Mouse (Mus musculus): ENCODE measurements around the gene 9930021J03Rik.

Gene 9930021J03Rik

DNA sequence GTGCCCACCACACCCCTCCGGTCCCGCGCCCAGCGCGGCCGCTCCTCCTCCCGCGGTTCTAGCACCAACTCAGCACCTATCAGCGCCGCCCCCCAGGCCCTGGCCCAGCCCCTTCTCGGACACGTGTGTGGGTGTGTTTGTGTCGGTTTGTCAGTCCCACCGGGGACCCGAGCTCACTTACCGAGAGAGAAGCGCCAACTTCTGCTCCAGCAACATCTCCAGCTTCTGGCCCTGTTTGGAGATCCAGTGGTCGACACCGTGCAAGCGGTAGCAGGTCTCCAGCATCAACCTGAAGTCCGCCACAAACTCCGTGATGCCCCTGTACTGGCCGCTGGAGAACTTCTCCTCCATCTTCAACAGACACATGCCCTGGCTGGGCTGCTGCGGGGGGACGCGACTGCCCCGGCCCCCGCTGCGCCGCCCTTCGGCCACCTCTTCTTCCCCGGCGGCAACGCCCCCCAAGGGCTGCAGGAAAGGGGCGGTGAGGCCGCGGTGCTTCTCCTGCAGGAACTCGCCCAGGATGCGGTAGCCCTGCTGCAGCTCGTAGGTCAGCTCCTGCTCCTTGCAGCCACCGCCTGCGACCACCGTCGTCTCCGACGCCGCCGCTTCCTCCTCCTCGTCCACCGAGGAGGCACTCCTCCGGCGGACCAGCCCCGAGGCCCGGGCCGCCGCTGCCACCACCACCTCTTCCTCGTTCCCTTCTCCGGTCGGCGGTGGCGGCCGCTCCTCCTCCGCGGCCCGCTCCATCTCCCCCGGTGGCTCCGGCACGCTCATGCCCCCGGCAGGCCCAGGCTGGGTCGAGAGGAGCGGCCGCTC, 480 bp downstream of the 9930021J03Rik start:
- peak; percentile 86 for DNase-seq (ENCODE audit: low read depth)

GRCm38 (mm10) chr19:29803946-29804345, 1.8 kb downstream of the 9930021J03Rik start:
- peak; percentile 36 for DNase-seq (ENCODE audit: low read depth)

DNA sequence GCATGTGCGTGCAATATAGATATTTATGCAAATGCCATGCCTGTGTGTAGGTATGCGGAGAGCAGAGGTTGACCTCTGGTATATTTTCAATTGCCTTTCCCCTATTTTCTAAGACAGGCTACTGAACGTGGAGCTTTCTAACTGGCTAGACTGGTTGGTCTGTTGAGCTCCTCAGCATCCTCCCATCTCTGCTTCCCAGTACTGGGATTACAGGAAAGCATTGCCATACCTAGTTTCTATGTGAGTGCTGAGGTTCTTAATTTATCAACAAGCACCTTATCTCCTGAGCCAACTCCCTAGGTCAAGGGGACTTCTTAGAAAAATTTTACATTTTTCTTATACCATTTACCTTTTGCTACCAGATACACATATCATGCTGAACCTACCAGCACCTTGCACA, 8.4 kb downstream of the 9930021J03Rik start:
- no peak for DNase-seq (ENCODE audit: low read depth)

DNA sequence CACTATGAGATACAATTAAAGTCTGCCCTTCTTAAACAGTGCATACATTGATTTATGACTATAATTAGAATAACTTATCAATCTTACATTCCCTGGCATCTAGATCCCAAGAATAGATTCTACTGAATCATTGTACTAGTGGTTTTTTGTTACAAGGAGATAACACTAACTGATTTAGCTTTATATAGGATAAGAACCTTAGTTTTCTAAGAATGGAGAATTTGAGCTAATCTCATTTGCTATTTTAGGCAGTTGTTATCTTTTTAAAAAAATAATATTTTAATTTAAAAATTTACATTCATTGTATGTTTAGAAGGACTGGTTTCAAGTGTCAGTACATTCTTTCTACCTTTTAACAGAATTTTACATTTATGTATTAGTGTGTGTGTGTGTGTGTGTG, 17.8 kb downstream of the 9930021J03Rik start:
- DNase-seq (ENCODE audit: low read depth) = no peak

GRCm38 (mm10) chr19:29782914-29783313, 22.9 kb downstream of the 9930021J03Rik start:
- no peak for DNase-seq (ENCODE audit: low read depth)

GRCm38 (mm10) chr19:29753939-29754338, 51.9 kb downstream of the 9930021J03Rik start:
- DNase-seq (ENCODE audit: low read depth) = no peak

DNA sequence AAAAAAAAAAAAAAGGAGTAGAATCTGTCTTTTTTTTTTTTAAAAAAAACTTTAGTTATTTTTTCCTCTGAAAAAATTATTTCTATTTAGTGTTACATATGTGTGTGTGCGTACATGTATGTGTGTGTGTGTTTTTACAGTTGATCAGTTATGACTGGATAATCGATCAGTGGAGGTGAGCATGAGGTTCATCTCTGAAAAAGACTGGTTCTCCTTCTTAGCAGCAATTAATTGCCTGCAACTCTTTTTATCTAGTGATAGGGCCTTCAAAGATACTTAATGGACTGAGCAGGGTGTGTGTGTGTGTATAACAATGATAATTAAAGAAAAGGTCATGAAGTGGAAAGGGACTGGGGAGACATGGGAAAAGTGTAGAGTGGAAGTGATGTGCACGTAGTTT, 54.8 kb downstream of the 9930021J03Rik start:
- DNase-seq (ENCODE audit: low read depth) = no peak

- no peak for DNase-seq (ENCODE audit: low read depth)
Measured at GRCm38 (mm10) chr19:29743531-29743930, 62.3 kb downstream of the 9930021J03Rik start.

DNA sequence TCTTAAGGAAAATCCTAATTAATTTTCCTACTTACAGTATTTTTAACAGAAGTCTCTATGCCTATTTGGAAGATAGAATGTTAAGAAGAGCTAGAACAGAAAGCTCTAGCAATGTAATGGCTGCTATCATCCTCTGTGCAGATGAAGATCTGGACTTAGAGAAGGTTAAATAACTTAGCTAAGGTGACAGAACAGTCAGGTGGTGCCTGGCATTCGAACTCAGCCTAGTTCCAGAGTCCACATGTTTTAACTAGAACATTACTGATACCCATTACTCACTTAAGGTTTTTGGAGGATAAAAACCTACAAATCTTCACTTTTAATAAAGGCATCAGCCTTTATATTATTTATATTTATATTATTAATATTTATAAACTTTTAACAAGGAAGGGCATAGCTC, 65.1 kb downstream of the 9930021J03Rik start:
- DNase-seq (ENCODE audit: low read depth) = no peak

DNA sequence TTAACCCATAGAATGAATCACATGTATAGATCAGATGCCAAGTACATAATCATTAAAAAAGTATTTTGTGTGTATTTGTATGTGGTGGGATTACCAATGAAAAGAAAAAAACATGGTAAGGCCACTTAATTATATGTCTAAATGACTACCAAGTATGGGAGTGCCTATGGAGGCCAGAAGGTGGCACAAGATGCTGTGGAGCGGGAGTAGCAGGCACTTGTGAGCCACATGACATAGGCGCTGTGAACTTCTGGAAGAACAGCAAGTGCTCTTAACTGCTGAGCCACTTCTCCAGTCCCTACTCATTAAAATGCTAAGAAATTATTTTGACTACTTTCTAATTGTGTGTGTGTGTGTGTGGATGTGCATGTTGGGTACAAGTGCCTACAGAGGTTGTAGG, 66.2 kb downstream of the 9930021J03Rik start:
- peak; percentile 58 for DNase-seq (ENCODE audit: low read depth)

- no peak for DNase-seq (ENCODE audit: low read depth)
Measured at GRCm38 (mm10) chr19:29735421-29735820, 70.4 kb downstream of the 9930021J03Rik start.

- DNase-seq (ENCODE audit: low read depth) = no peak
Measured at GRCm38 (mm10) chr19:29718476-29718875, 87.3 kb downstream of the 9930021J03Rik start.

- DNase-seq (ENCODE audit: low read depth) = no peak
Measured at GRCm38 (mm10) chr19:29717854-29718253, 87.9 kb downstream of the 9930021J03Rik start.

DNA sequence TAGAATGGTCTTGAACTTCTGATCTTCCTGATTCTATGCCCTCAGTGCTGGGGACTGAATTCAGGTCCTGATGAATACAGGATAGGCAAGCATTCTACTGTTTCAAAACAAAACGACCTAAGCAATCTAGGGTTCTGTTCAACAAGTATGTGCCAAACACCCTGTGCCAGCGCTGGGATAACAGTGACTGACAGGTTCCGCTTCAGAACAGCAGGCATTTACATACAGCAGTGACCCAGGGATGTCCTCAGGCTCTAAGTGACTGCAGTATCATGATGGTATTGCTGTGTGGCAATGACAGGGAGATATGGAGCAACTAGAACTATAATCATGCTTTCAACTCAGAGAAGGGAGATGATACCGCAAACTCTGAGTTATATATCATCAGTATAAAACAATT, 92.3 kb downstream of the 9930021J03Rik start:
- DNase-seq (ENCODE audit: low read depth) = no peak

DNA sequence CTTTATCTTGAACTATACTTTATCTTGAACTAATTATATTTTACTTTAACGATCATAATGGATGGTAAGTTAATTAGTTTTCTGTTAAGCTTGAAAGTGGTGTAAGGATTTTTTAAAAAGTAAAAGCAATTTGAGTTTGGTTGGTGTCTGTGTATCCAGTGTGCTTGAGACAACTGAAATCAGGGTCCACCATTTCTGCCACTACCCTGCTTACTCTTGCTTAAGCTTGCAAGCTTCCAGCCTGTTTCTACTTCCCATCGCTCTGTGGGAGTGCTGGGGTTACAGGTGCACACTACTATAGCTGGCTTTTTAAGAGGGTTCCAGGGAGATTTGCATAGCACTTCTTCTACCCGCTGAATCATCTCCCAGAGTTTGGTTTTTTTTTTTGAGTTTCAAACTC, 96.3 kb downstream of the 9930021J03Rik start:
- no peak for DNase-seq (ENCODE audit: low read depth)

DNA sequence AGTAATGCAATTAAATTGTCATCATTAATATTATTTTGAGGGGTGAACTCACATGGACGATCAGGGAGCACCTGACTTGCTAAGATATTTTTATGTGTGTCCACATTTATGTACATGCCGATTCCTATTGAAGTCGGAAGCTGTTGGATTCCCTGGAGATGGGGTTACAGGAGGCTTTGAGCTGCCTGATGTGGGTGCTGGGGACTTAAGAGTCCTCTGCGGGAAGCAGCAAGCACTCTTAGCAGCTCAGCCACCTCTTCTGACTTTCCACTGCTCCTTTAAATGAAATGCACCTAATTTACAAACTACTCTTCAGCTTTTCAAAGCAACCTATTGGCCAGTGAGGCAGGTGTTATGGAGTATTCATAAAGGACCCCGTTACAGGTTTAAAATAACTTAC, 97.3 kb downstream of the 9930021J03Rik start:
- DNase-seq (ENCODE audit: low read depth) = no peak

- peak; percentile 45 for DNase-seq (ENCODE audit: low read depth)
Measured at GRCm38 (mm10) chr19:29708003-29708402, 97.8 kb downstream of the 9930021J03Rik start.

- DNase-seq (ENCODE audit: low read depth) = no peak
Measured at GRCm38 (mm10) chr19:29707314-29707898, 98.4 kb downstream of the 9930021J03Rik start.

DNA sequence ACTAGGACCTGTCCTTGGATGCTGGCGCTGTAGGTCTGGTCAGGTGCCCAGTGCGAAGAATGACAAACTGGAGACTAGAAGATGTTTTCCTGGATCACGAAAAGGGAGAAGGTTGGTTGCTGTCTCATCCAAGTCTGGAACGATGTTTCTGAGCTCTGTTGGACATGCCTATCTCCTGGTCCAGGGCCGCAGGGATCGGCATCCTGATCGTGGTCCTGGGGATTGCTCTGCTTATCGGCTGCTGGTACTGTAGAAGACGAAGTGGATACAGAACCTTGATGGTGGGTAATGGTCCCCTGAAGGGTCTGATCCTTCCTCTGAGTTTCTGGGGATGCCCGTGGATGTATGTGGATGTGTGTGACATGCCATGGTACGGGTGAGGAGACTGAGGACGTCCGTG, 101.4 kb downstream of the 9930021J03Rik start:
- no peak for DNase-seq (ENCODE audit: low read depth)

GRCm38 (mm10) chr19:29701707-29702106, 104.1 kb downstream of the 9930021J03Rik start:
- DNase-seq (ENCODE audit: low read depth) = no peak

GRCm38 (mm10) chr19:29697245-29697874, 108.4 kb downstream of the 9930021J03Rik start, which contains the start of gene Mlana:
Gene Mlana (plus strand): TSS chr19:29697824.
- DNase-seq (ENCODE audit: low read depth) = no peak

GRCm38 (mm10) chr19:29696840-29697239, 108.9 kb downstream of the 9930021J03Rik start:
- no peak for DNase-seq (ENCODE audit: low read depth)

DNA sequence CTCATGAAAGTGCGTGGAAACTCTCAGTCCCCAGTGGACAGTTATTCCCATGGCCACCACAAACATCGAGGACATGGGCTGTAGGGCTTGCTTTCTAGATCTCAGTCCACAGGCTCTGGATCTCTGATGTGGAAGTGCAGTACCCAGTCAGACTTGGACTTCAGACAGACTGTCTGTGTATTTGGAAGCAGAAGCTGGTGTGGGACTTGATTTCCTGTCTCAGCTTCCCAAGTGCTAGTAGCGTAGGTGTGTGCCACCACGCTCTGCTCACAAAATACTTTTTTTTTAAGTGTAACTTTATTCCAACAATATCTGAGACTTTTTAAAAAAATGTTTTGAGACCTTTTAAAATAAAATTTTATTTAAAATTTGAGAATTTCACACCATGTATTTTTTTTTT, 109.5 kb downstream of the 9930021J03Rik start:
- no peak for DNase-seq (ENCODE audit: low read depth)
